Mouse (Mus musculus) testis, adult 2 months (tissue): ENCODE measurements around the gene Spata2.

Source experiments
- CTCF ChIP-seq: fragments of 200-500 bp; IDR thresholded peaks from 2 replicates; pipeline ENCODE4 v1.5.1; 2012; ENCODE audit warnings: low read depth, mild to moderate bottlenecking, inconsistent platforms, low read length, moderate library complexity; ENCODE audit not compliant: control insufficient read depth, insufficient read depth, insufficient replicate concordance
- POLR2A ChIP-seq: fragments of 200-500 bp; IDR thresholded peaks from 2 replicates; pipeline ENCODE4 v1.6.1; 2012; ENCODE audit warnings: low read depth, mild to moderate bottlenecking, inconsistent platforms, low read length, moderate library complexity; ENCODE audit not compliant: control insufficient read depth

DNA sequence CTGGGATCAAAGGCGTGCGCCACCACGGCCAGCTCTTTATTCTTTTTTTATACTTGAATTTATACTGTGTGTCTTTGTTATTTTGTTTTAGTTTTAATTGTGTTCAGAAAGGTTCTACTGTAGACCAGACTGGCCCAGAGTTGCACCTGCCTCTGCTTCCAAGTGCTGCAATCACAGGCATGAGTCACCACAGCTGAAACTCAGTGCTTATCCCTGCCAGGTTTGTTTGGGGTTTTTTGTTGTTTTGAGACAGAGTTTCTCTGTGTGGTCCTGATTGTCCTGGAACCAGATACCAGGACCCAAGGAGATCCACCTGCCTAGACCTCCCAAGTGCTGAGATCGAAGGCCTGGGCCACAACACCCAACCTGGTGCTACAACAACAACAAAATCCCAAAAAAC is 15.9 kb upstream of the Spata2 start:
- TF ChIP-seq CTCF, result no peak
- no peak for TF ChIP-seq POLR2A
